Mouse (Mus musculus): ENCODE results near the gene Shank3. TPM values are rescaled to one million over a fixed set of nuclear protein-coding genes. Genes with fewer than 3 reads are reported as not detected.
A peak's percentile ranks its signal among the peaks of the same experiment; 100 is the strongest.

Shank3 gene
- polyA plus RNA-seq, 1 experiment from 2014 or later = 1.8 TPM

GRCm38 (mm10) chr15:89547824-89548601 is 48.6 kb downstream of the Shank3 start:
- H3K27ac ChIP-seq (ENCODE audit: low read length) = no peak overlapping the region
- 15% methylated on average over 58 of the region's 58 CpGs for WGBS
- peaks cover 12% of the 10 kb centered on the region for H3K4me1 ChIP-seq (ENCODE audit: insufficient read depth, low read length)
- peaks cover 12% of the 10 kb centered on the region; the same call in 1 of the 2 replicates for H3K36me3 ChIP-seq (ENCODE audit: insufficient read depth, low read length)
- peak; percentile 87 for ATAC-seq (ENCODE audit: low FRiP score, low TSS enrichment)
- H3K27me3 ChIP-seq (ENCODE audit: insufficient read depth, low read length) = no peaks in the 10 kb centered on the region; the same call in 1 of the 2 replicates
- peak overlapping the region; percentile 58 for H3K9ac ChIP-seq (replicated peaks; ENCODE audit: low read length)
- H3K4me3 ChIP-seq (ENCODE audit: low read length) = peak overlapping the region; percentile 45
- no peaks in the 10 kb centered on the region for H3K9me3 ChIP-seq (ENCODE audit: low read length)
- peak overlapping the region; percentile 62 for H3K4me2 ChIP-seq (replicated peaks; ENCODE audit: low read depth, low read length)

DNA sequence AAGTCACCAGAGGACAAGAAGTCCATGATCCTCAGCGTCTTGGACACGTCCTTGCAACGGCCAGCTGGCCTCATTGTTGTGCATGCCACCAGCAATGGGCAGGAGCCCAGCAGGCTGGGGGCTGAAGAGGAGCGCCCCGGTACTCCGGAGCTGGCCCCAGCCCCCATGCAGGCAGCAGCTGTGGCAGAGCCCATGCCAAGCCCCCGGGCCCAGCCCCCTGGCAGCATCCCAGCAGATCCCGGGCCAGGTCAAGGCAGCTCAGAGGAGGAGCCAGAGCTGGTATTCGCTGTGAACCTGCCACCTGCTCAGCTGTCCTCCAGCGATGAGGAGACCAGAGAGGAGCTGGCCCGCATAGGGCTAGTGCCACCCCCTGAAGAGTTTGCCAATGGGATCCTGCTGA is 49.4 kb downstream of the Shank3 start:
- Histone ChIP-seq H3K27ac (ENCODE audit: low read length) (no peak overlapping the region), H3K9ac (replicated peaks; ENCODE audit: low read length) (peak overlapping the region; percentile 58; the same call in 1 of the 2 replicates), H3K4me1 (ENCODE audit: insufficient read depth, low read length) (peaks cover 12% of the 10 kb centered on the region), H3K27me3 (ENCODE audit: insufficient read depth, low read length) (no peaks in the 10 kb centered on the region; the same call in 1 of the 2 replicates), H3K4me3 (ENCODE audit: low read length) (peak overlapping the region; percentile 45), H3K9me3 (ENCODE audit: low read length) (no peaks in the 10 kb centered on the region), H3K36me3 (ENCODE audit: insufficient read depth, low read length) (peaks cover 12% of the 10 kb centered on the region; the same call in 1 of the 2 replicates), H3K4me2 (replicated peaks; ENCODE audit: low read depth, low read length) (peak overlapping the region; percentile 62)
- ATAC-seq (ENCODE audit: low FRiP score, low TSS enrichment) = peak; percentile 40; the same call in 1 of the 2 replicates
- WGBS = 32% methylated on average over 11 of the region's 11 CpGs

GRCm38 (mm10) chr15:89550506-89550905 is 51.1 kb downstream of the Shank3 start:
- no peak overlapping the region for H3K27ac ChIP-seq (ENCODE audit: low read length)
- no peaks in the 10 kb centered on the region; the same call in 1 of the 2 replicates for H3K27me3 ChIP-seq (ENCODE audit: insufficient read depth, low read length)
- no peak for ATAC-seq (ENCODE audit: low FRiP score, low TSS enrichment)
- no peaks in the 10 kb centered on the region for H3K9me3 ChIP-seq (ENCODE audit: low read length)
- peaks cover 8% of the 10 kb centered on the region; the same call in 1 of the 2 replicates for H3K36me3 ChIP-seq (ENCODE audit: insufficient read depth, low read length)
- no peak overlapping the region for H3K9ac ChIP-seq (replicated peaks; ENCODE audit: low read length)
- H3K4me1 ChIP-seq (ENCODE audit: insufficient read depth, low read length) = peaks cover 12% of the 10 kb centered on the region
- 92% methylated on average over 8 of the region's 8 CpGs for WGBS
- no peak overlapping the region for H3K4me3 ChIP-seq (ENCODE audit: low read length)
- H3K4me2 ChIP-seq (replicated peaks; ENCODE audit: low read depth, low read length) = no peak overlapping the region

- Histone ChIP-seq H3K9me3 (ENCODE audit: low read length) (no peaks in the 10 kb centered on the region), H3K36me3 (ENCODE audit: insufficient read depth, low read length) (peaks cover 3% of the 10 kb centered on the region; the same call in 1 of the 2 replicates), H3K27ac (ENCODE audit: low read length) (no peak overlapping the region), H3K27me3 (ENCODE audit: insufficient read depth, low read length) (peaks cover 7% of the 10 kb centered on the region), H3K4me2 (replicated peaks; ENCODE audit: low read depth, low read length) (no peak overlapping the region), H3K9ac (replicated peaks; ENCODE audit: low read length) (no peak overlapping the region), H3K4me1 (ENCODE audit: insufficient read depth, low read length) (peaks cover 17% of the 10 kb centered on the region), H3K4me3 (ENCODE audit: low read length) (no peak overlapping the region)
- WGBS = 85% methylated on average over 1 of the region's 1 CpGs
- ATAC-seq (ENCODE audit: low FRiP score, low TSS enrichment) = no peak
These were observed 52.3 kb downstream of the Shank3 start for GRCm38 (mm10) chr15:89551733-89552132.

DNA sequence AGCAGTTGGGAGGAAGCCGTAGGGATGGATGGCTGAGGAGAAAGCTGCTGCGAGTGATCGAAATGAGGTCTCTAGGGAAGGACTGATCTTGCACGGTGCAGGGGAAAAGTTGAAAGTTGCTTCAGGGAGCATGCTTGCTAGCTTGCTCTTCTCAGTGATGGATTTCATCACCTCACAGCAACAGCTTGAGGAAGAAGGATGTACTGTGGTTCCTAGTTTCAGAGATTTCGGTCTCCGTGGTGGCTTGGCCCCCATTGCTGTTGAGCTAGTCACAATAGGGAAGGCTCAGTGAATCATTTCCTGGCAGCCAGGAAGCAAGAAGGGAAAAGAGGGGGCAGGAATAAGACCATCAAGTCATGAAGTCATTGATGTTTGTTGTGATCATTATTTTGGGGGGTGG is 56.2 kb downstream of the Shank3 start:
- no peak overlapping the region for H3K27ac ChIP-seq (ENCODE audit: low read length)
- no peak overlapping the region for H3K4me3 ChIP-seq (ENCODE audit: low read length)
- no peaks in the 10 kb centered on the region for H3K9me3 ChIP-seq (ENCODE audit: low read length)
- peaks cover 25% of the 10 kb centered on the region for H3K4me1 ChIP-seq (ENCODE audit: insufficient read depth, low read length)
- H3K9ac ChIP-seq (replicated peaks; ENCODE audit: low read length) = no peak overlapping the region
- no peak for ATAC-seq (ENCODE audit: low FRiP score, low TSS enrichment)
- H3K36me3 ChIP-seq (ENCODE audit: insufficient read depth, low read length) = no peaks in the 10 kb centered on the region
- peaks cover 33% of the 10 kb centered on the region for H3K27me3 ChIP-seq (ENCODE audit: insufficient read depth, low read length)
- 82% methylated on average over 6 of the region's 6 CpGs for WGBS
- no peak overlapping the region for H3K4me2 ChIP-seq (replicated peaks; ENCODE audit: low read depth, low read length)

- 23% methylated on average over 23 of the region's 23 CpGs for WGBS
- H3K27ac ChIP-seq (ENCODE audit: low read length) = no peak overlapping the region
These were observed 57.2 kb downstream of the Shank3 start for GRCm38 (mm10) chr15:89556401-89557178.

GRCm38 (mm10) chr15:89557179-89557995 is 58.0 kb downstream of the Shank3 start:
- Histone ChIP-seq H3K27ac (ENCODE audit: low read length) (no peak overlapping the region), H3K4me2 (replicated peaks; ENCODE audit: low read depth, low read length) (peak overlapping the region; percentile 54), H3K9me3 (ENCODE audit: low read length) (no peaks in the 10 kb centered on the region), H3K36me3 (ENCODE audit: insufficient read depth, low read length) (no peaks in the 10 kb centered on the region), H3K27me3 (ENCODE audit: insufficient read depth, low read length) (peaks cover 33% of the 10 kb centered on the region), H3K4me3 (ENCODE audit: low read length) (peak overlapping the region; percentile 33), H3K9ac (replicated peaks; ENCODE audit: low read length) (no peak overlapping the region), H3K4me1 (ENCODE audit: insufficient read depth, low read length) (peaks cover 25% of the 10 kb centered on the region)
- ATAC-seq (ENCODE audit: low FRiP score, low TSS enrichment) = no peak
- WGBS = 14% methylated on average over 40 of the region's 40 CpGs

More at GRCm38 (mm10) chr15:89556401-89557178, 57.2 kb downstream of the Shank3 start:
- Histone ChIP-seq H3K36me3 (ENCODE audit: insufficient read depth, low read length) (no peaks in the 10 kb centered on the region), H3K27me3 (ENCODE audit: insufficient read depth, low read length) (peaks cover 33% of the 10 kb centered on the region), H3K9ac (replicated peaks; ENCODE audit: low read length) (no peak overlapping the region), H3K4me3 (ENCODE audit: low read length) (peak overlapping the region; percentile 17), H3K4me2 (replicated peaks; ENCODE audit: low read depth, low read length) (peak overlapping the region; percentile 54), H3K4me1 (ENCODE audit: insufficient read depth, low read length) (peaks cover 25% of the 10 kb centered on the region), H3K9me3 (ENCODE audit: low read length) (no peaks in the 10 kb centered on the region)
- ATAC-seq (ENCODE audit: low FRiP score, low TSS enrichment) = peak; percentile 41

GRCm38 (mm10) chr15:89557996-89558390 is 58.6 kb downstream of the Shank3 start:
- peak overlapping the region; percentile 33 for H3K4me3 ChIP-seq (ENCODE audit: low read length)
- peaks cover 33% of the 10 kb centered on the region for H3K27me3 ChIP-seq (ENCODE audit: insufficient read depth, low read length)
- peaks cover 25% of the 10 kb centered on the region for H3K4me1 ChIP-seq (ENCODE audit: insufficient read depth, low read length)
- no peak overlapping the region for H3K27ac ChIP-seq (ENCODE audit: low read length)
- no peak for ATAC-seq (ENCODE audit: low FRiP score, low TSS enrichment)
- no peak overlapping the region for H3K9ac ChIP-seq (replicated peaks; ENCODE audit: low read length)
- 8% methylated on average over 33 of the region's 34 CpGs for WGBS
- H3K9me3 ChIP-seq (ENCODE audit: low read length) = no peaks in the 10 kb centered on the region
- no peaks in the 10 kb centered on the region for H3K36me3 ChIP-seq (ENCODE audit: insufficient read depth, low read length)
- H3K4me2 ChIP-seq (replicated peaks; ENCODE audit: low read depth, low read length) = peak overlapping the region; percentile 54

DNA sequence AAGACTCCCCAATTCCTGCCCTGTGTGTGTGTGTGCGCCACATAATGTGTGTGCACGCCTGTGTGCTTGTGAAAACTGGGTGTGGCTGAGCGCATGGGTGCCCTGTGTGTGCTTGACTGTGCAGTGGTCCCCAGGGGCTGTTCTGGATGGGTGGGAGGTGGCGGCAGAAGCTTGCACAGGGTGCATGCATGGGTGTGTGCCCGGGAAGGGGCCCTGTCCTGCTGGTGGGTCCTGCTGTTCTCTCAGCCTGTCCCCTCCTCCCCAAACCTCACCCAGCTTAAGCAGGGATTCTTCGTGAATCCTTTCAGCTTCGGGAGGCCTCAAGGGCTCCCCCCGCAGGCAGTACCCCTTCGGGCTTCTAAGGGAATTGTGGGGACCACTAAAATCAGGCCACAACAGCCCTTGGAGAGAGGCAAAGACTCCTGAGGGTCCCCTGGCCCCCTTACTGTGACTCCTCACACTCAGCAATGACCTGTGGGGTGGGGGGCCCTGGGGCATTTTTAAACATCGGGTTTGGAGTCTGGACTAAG is 59.8 kb downstream of the Shank3 start:
- WGBS = 47% methylated on average over 10 of the region's 10 CpGs
- no peak overlapping the region for H3K27ac ChIP-seq (ENCODE audit: low read length)
- H3K4me3 ChIP-seq (ENCODE audit: low read length) = no peak overlapping the region
- H3K4me1 ChIP-seq (ENCODE audit: insufficient read depth, low read length) = peaks cover 25% of the 10 kb centered on the region
- no peaks in the 10 kb centered on the region for H3K9me3 ChIP-seq (ENCODE audit: low read length)
- no peaks in the 10 kb centered on the region for H3K36me3 ChIP-seq (ENCODE audit: insufficient read depth, low read length)
- H3K9ac ChIP-seq (replicated peaks; ENCODE audit: low read length) = no peak overlapping the region
- ATAC-seq (ENCODE audit: low FRiP score, low TSS enrichment) = peak; percentile 9; the same call in 1 of the 2 replicates
- no peak overlapping the region for H3K4me2 ChIP-seq (replicated peaks; ENCODE audit: low read depth, low read length)
- H3K27me3 ChIP-seq (ENCODE audit: insufficient read depth, low read length) = peaks cover 33% of the 10 kb centered on the region

All from kidney, embryonic 16.5 days (tissue).